Comparison of ENCODE assay signal across 24 mouse cellular contexts in the genomic region with DNA sequence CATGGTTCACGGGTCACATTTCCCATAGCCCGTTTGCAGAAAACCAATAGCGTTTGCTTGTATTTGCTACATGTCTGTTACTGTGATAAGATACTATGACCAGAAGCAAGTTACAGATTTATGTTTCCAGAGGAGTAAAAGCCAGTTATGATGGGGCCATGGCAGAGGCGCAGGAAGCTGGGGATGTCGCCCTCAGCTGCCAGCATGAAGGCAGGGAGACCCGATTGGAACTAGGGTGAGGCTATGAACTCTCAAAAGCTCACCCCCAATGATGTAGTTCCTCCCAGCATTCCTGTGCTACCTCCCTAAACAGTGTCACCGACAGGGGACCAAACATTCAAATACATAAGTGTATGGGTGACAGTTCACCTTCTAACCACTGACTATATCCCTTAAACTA.
A peak's percentile ranks its signal among the peaks of the same experiment; 100 is the strongest.
DNase-seq lines count a peak whose midpoint lies in the region; ATAC-seq and TF ChIP-seq lines count a peak whose summit lies in the region.
"Had no signal": no experiment of that assay in that cellular context is flagged by ENCODE, and none has a peak within 500 bp of the region (broad histone marks: within the 10 kb centered on the region; RNA-seq: fewer than 3 reads in every experiment).

No protein-coding gene starts in this region.

- DNase-seq in heart, adult 11 months, result peak; percentile 84
- no peak for DNase-seq in heart, postnatal 4 days
- no peak for DNase-seq in layer of hippocampus, adult 2 months (ENCODE audit: low spot score in 2 of 2)
- no peak for DNase-seq in layer of hippocampus, adult 9-11 months
- peak; percentile 65 for DNase-seq in midbrain, embryonic 11.5 days (ENCODE audit: low spot score, missing footprints)
- no peak for DNase-seq in midbrain, postnatal 0 days (ENCODE audit: low spot score)
- DNase-seq: adrenal gland, adult 8-10 months; adrenal gland, postnatal 14 days; adrenal gland, postnatal 36 days; B cell, adult 2 months; cerebellum, adult 11-12 months; cerebellum, adult 2 months; cerebellum, adult 9-10 months; cerebellum, postnatal 10 days; cerebellum, postnatal 25 days had no signal

- WGBS in midbrain, embryonic 11.5 days, result 89% methylated on average over 7 of the region's 7 CpGs
- 91% methylated on average over 7 of the region's 7 CpGs for WGBS in midbrain, postnatal 0 days

- peak overlapping the region; percentile 60; the same call in 1 of the 2 replicates for H3K27ac ChIP-seq in layer of hippocampus, adult 2 months
- H3K27ac ChIP-seq in midbrain, embryonic 11.5 days (ENCODE audit: low read depth, low read length), result no peak overlapping the region
- no peak overlapping the region for H3K27ac ChIP-seq in midbrain, postnatal 0 days (ENCODE audit: low read depth, low read length)
- H3K27ac ChIP-seq: embryonic facial prominence, embryonic 10.5 days; embryonic facial prominence, embryonic 12.5 days; forebrain, embryonic 13.5 days had no signal

- no peak for ATAC-seq in midbrain, embryonic 11.5 days (ENCODE audit: low FRiP score)
- no peak for ATAC-seq in midbrain, postnatal 0 days (ENCODE audit: low FRiP score)
- ATAC-seq: activated CD4-positive, CD25-positive, alpha-beta regulatory T cell, adult 4 months; CD4-positive, CD25-positive, alpha-beta regulatory T cell, adult 4 months; forebrain, embryonic 13.5 days; forebrain, embryonic 15.5 days; Patski had no signal

- H3K9me3 ChIP-seq in midbrain, embryonic 11.5 days (ENCODE audit: control insufficient read depth, low read length), result no peaks in the 10 kb centered on the region
- H3K9me3 ChIP-seq in midbrain, postnatal 0 days (ENCODE audit: low read length), result no peaks in the 10 kb centered on the region
- H3K9me3 ChIP-seq: embryonic facial prominence, embryonic 10.5 days; embryonic facial prominence, embryonic 12.5 days; forebrain, embryonic 13.5 days; forebrain, embryonic 15.5 days had no signal

- no peaks in the 10 kb centered on the region for H3K36me3 ChIP-seq in midbrain, embryonic 11.5 days (ENCODE audit: control insufficient read depth, insufficient read depth, low read length)
- H3K36me3 ChIP-seq in midbrain, postnatal 0 days (ENCODE audit: insufficient read depth, low read length), result 0 out of 2 replicates have a peak, but pooled peaks cover 3% of the 10 kb centered on the region
- H3K36me3 ChIP-seq: embryonic facial prominence, embryonic 10.5 days; embryonic facial prominence, embryonic 12.5 days; forebrain, embryonic 15.5 days; G1E had no signal

- no peak for TF ChIP-seq CTCF in layer of hippocampus, adult 2 months (conservative IDR thresholded peaks at IDR 0.05)
- no peak for TF ChIP-seq CTCF in midbrain, postnatal 0 days (IDR thresholded peaks at IDR 0.05)

- no peaks in the 10 kb centered on the region for H3K4me1 ChIP-seq in midbrain, embryonic 11.5 days (ENCODE audit: control insufficient read depth, insufficient read depth, low read length)
- no peaks in the 10 kb centered on the region for H3K4me1 ChIP-seq in midbrain, postnatal 0 days (ENCODE audit: insufficient read depth, low read length)
- H3K4me1 ChIP-seq: embryonic facial prominence, embryonic 10.5 days; embryonic facial prominence, embryonic 12.5 days; forebrain, embryonic 13.5 days; forebrain, embryonic 15.5 days had no signal

- H3K4me2 ChIP-seq in midbrain, embryonic 11.5 days, result no peak overlapping the region
- no peak overlapping the region for H3K4me2 ChIP-seq in midbrain, postnatal 0 days (ENCODE audit: low read depth, low read length, poor library complexity, severe bottlenecking)
- H3K4me2 ChIP-seq: embryonic facial prominence, embryonic 12.5 days; forebrain, embryonic 13.5 days; forebrain, embryonic 15.5 days had no signal

- no peak overlapping the region for H3K4me3 ChIP-seq in layer of hippocampus, adult 2 months
- no peak overlapping the region for H3K4me3 ChIP-seq in midbrain, embryonic 11.5 days (ENCODE audit: low read depth, low read length)
- no peak overlapping the region for H3K4me3 ChIP-seq in midbrain, postnatal 0 days (ENCODE audit: low read depth, low read length)
- H3K4me3 ChIP-seq: embryonic facial prominence, embryonic 10.5 days; embryonic facial prominence, embryonic 12.5 days; forebrain, embryonic 13.5 days; forebrain, embryonic 15.5 days had no signal

- no peaks in the 10 kb centered on the region for H3K27me3 ChIP-seq in midbrain, embryonic 11.5 days (ENCODE audit: control insufficient read depth, insufficient read depth, low read length)
- no peaks in the 10 kb centered on the region for H3K27me3 ChIP-seq in midbrain, postnatal 0 days (ENCODE audit: insufficient read depth, low read length)
- H3K27me3 ChIP-seq: CH12.LX; embryonic facial prominence, embryonic 12.5 days; forebrain, embryonic 13.5 days; forebrain, embryonic 15.5 days; Patski had no signal

- no peak overlapping the region for H3K9ac ChIP-seq in midbrain, embryonic 11.5 days (ENCODE audit: low read length)
- H3K9ac ChIP-seq in midbrain, postnatal 0 days (replicated peaks; ENCODE audit: low read length, poor library complexity, severe bottlenecking), result no peak overlapping the region
- H3K9ac ChIP-seq: embryonic facial prominence, embryonic 12.5 days; forebrain, embryonic 13.5 days; forebrain, embryonic 15.5 days had no signal

Comparison
In these comparisons a context has a peak if more than half of its experiments do, and no peak if none do; other contexts are left out.
1. DNase-seq: peak in heart, adult 11 months (single experiment) and midbrain, embryonic 11.5 days (single experiment); none in heart, postnatal 4 days (single experiment), layer of hippocampus, adult 2 months (0 of 2), layer of hippocampus, adult 9-11 months (single experiment) and midbrain, postnatal 0 days (single experiment).